Mouse (Mus musculus): ENCODE measurements around the gene Thap12. TPM values are rescaled to one million over a fixed set of nuclear protein-coding genes. Genes with fewer than 3 reads are reported as not detected.

Gene Thap12
- total and polyA plus RNA-seq, 3 experiments, result 47.7 to 140 (median 52.7) TPM

DNA sequence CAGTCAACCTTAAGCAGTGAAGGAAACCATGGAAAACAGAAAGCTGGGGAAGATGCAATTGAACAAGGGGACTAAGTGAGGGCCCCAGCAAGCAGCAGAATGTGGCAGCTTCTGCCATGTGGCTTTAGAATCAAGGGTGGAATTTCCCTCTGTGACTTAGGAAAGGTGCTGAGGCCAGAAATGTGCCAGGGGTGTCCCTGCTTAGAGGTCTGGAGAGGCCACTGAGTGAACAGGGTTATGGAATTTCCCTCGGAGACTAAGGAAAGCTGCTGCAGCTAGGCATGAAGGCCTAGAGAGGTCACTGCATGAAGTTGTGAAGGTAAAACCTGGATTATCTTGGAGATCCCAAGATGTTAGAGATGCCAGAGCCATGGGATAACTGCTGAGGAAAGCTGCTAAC is 12.8 kb upstream of the Thap12 start:
- Histone ChIP-seq H3K27me3 (ENCODE audit: control insufficient read depth in 1 of 2, insufficient read depth in 2 of 2, low read length in 2 of 2) (no peaks in the 10 kb centered on the region), H3K9ac (ENCODE audit: control insufficient read depth, low read depth, low read length, poor library complexity, severe bottlenecking) (no peak overlapping the region), H3K4me1 (ENCODE audit: control insufficient read depth in 1 of 2, insufficient read depth in 2 of 2, low read length in 2 of 2) (peaks cover 0 to 24% of the 10 kb centered on the region in 2 experiments; a peak in 2 of 4 replicates), H3K9me3 (replicated peaks; ENCODE audit: insufficient read depth, low read length) (no peaks in the 10 kb centered on the region), H3K79me2 (ENCODE audit: control insufficient read depth, insufficient read depth, low read length, poor library complexity) (peaks cover 5% of the 10 kb centered on the region), H3K27ac (ENCODE audit: control insufficient read depth, low read depth, low read length) (no peak overlapping the region), H3K4me3 (ENCODE audit: control insufficient read depth in 1 of 2, insufficient read depth in 1 of 2, low read depth in 2 of 2, low read length in 2 of 2) (no peak overlapping the region), H3K36me3 (ENCODE audit: control insufficient read depth in 1 of 2, insufficient read depth in 2 of 2, low read length in 2 of 2) (peaks cover 0 to 27% of the 10 kb centered on the region in 2 experiments; a peak in 2 of 4 replicates)
- no peak for DNase-seq (ENCODE audit: low read depth, low spot score)
- no peak for TF ChIP-seq MAFK (IDR thresholded peaks at IDR 0.05; ENCODE audit: borderline replicate concordance, low read depth, low read length)
- TF ChIP-seq ETS1 (IDR thresholded peaks at IDR 0.05; ENCODE audit: low read depth, low read length), result no peak
- TF ChIP-seq NRF1 (IDR thresholded peaks at IDR 0.05; ENCODE audit: insufficient read depth, low read depth, low read length, poor library complexity, severe bottlenecking), result no peak

DNA sequence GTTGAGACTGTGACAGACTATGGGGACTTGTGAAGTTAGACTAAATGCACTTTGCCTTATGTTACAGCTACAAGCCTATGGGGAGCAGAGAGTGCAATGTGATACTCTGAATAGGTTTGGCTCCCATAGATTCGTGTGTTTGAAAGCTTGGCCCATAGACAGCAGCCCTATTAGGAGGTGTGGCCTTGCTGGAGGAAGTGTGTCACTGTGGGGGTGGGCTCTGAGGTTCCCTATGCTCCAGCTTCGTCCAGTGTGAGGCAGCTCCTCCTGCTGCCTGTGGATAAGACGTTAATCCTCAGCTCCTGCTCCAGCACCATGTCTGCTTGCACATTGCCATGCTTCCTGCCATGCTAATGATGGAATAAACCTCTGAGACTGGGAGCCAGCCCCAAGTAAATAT is 12.1 kb upstream of the Thap12 start:
- peak; percentile 84 for DNase-seq (ENCODE audit: low read depth, low spot score)
- H3K4me3 ChIP-seq (ENCODE audit: control insufficient read depth in 1 of 2, insufficient read depth in 1 of 2, low read depth in 2 of 2, low read length in 2 of 2), result peak overlapping the region; percentile 70
- no peaks in the 10 kb centered on the region for H3K27me3 ChIP-seq (ENCODE audit: control insufficient read depth in 1 of 2, insufficient read depth in 2 of 2, low read length in 2 of 2)
- peaks cover 5% of the 10 kb centered on the region for H3K79me2 ChIP-seq (ENCODE audit: control insufficient read depth, insufficient read depth, low read length, poor library complexity)
- H3K9ac ChIP-seq (ENCODE audit: control insufficient read depth, low read depth, low read length, poor library complexity, severe bottlenecking), result peak overlapping the region; percentile 60
- peaks cover 0 to 27% of the 10 kb centered on the region in 2 experiments; a peak in 2 of 4 replicates for H3K36me3 ChIP-seq (ENCODE audit: control insufficient read depth in 1 of 2, insufficient read depth in 2 of 2, low read length in 2 of 2)
- no peaks in the 10 kb centered on the region for H3K9me3 ChIP-seq (replicated peaks; ENCODE audit: insufficient read depth, low read length)
- TF ChIP-seq HCFC1 (IDR thresholded peaks at IDR 0.05; ENCODE audit: low read depth, low read length) (peak; percentile 70), TCF12 (IDR thresholded peaks at IDR 0.05; ENCODE audit: low read depth, low read length) (no peak), ZKSCAN1 (IDR thresholded peaks at IDR 0.05; ENCODE audit: low read depth, low read length) (no peak), CHD1 (IDR thresholded peaks at IDR 0.05; ENCODE audit: low read depth, low read length) (no peak), MAX (IDR thresholded peaks at IDR 0.05; ENCODE audit: low read length) (0 out of 2 replicates have a peak, but pooled peaks have one; percentile 43), EP300 (IDR thresholded peaks at IDR 0.05; ENCODE audit: low read depth in 1 of 2, low read length in 2 of 2) (no peak), GABPA (IDR thresholded peaks at IDR 0.05; ENCODE audit: low read depth, low read length) (no peak), E2F4 (IDR thresholded peaks at IDR 0.05; ENCODE audit: borderline replicate concordance, low read depth, low read length) (no peak), MAFK (IDR thresholded peaks at IDR 0.05; ENCODE audit: borderline replicate concordance, low read depth, low read length) (no peak), ZC3H11A (IDR thresholded peaks at IDR 0.05; ENCODE audit: low read depth, low read length) (no peak), SIN3A (IDR thresholded peaks at IDR 0.05; ENCODE audit: low read length) (peak; percentile 40; the same call in 1 of the 2 replicates), ZMIZ1 (IDR thresholded peaks at IDR 0.05; ENCODE audit: low read depth, low read length) (peak; percentile 39; the same call in 1 of the 2 replicates), CTCF (IDR thresholded peaks at IDR 0.05 in 2 of 3, conservative IDR thresholded peaks at IDR 0.05 in 1 of 3; ENCODE audit: control insufficient read depth in 1 of 3, insufficient read depth in 1 of 3, low read depth in 2 of 3, low read length in 3 of 3, poor library complexity in 1 of 3, severe bottlenecking in 1 of 3) (no peak), POLR2A (IDR thresholded peaks at IDR 0.05; ENCODE audit: control insufficient read depth in 1 of 2, insufficient read depth in 1 of 2, low read depth in 1 of 2, low read length in 2 of 2, poor library complexity in 1 of 2) (peak; percentile 75 to 90), USF1 (IDR thresholded peaks at IDR 0.05; ENCODE audit: low read depth, low read length) (no peak), NELFE (IDR thresholded peaks at IDR 0.05; ENCODE audit: low read depth, low read length) (peak; percentile 81), TBP (IDR thresholded peaks at IDR 0.05; ENCODE audit: low read depth, low read length) (peak; percentile 60; the same call in 1 of the 2 replicates), MXI1 (IDR thresholded peaks at IDR 0.05; ENCODE audit: low read depth, low read length) (peak; percentile 13; the same call in 1 of the 2 replicates), POLR2AphosphoS2 (IDR thresholded peaks at IDR 0.05; ENCODE audit: low read length) (peak; percentile 62; the same call in 1 of the 2 replicates), RCOR1 (IDR thresholded peaks at IDR 0.05; ENCODE audit: low read depth, low read length) (no peak), CHD2 (IDR thresholded peaks at IDR 0.05; ENCODE audit: low read length) (no peak), MYC (IDR thresholded peaks at IDR 0.05; ENCODE audit: low read depth, low read length) (no peak)
- H3K27ac ChIP-seq (ENCODE audit: control insufficient read depth, low read depth, low read length), result peak overlapping the region; percentile 11
- peaks cover 0 to 24% of the 10 kb centered on the region in 2 experiments; a peak in 2 of 4 replicates for H3K4me1 ChIP-seq (ENCODE audit: control insufficient read depth in 1 of 2, insufficient read depth in 2 of 2, low read length in 2 of 2)
